Mouse (Mus musculus) embryonic stem cell, embryonic (primary cell): ENCODE data around the gene Cdr2l.

Experiments
- CTCF ChIA-PET, 4 experiments: fragments of 300-600 bp in 2 of 4; fragments of 350-600 bp in 2 of 4; sonication (Branson Sonifier 250); formaldehyde crosslinking; loops; one replicate each; lab custom pipeline; 2022; ENCODE audit warnings: inconsistent platforms in 2 of 4; lab: Charles Lee
- POLR2A ChIA-PET, 4 experiments: fragments of 300-600 bp in 2 of 4; fragments of 350-600 bp in 2 of 4; sonication (Branson Sonifier 250); formaldehyde crosslinking; loops; one replicate each; lab custom pipeline; 2022; ENCODE audit warnings: antibody characterized with exemption in 4 of 4, inconsistent platforms in 1 of 4; lab: Charles Lee

Cdr2l gene

GRCm38 (mm10) chr11:115409556-115409955, 27.8 kb downstream of the Cdr2l start:
- CTCF ChIA-PET = interaction anchor here in 2 of 4 experiments (0.6 to 2.8 kb wide), 4 partner anchors 16 to 185 kb away, joined by 3 to 8 read pairs (median 4); no protein-coding TSS in a partner anchor
- POLR2A ChIA-PET = interaction anchor here (0.6 to 7.2 kb wide), 13 partner anchors 7 to 203 kb away, joined by 3 to 54 read pairs (median 4); partner anchors contain the start of genes Cdr2l (in 1 of the 4), Jpt1 (in 1 of the 4), Mif4gd (in 1 of the 4) and Mrpl58 (in 1 of the 4)

- ChIA-PET POLR2A (interaction anchor here in 2 of 4 experiments (0.7 to 1.8 kb wide), 7 partner anchors 8 to 605 kb away, joined by 3 to 8 read pairs (median 4); partner anchors contain the start of genes Jpt1 (in 1 of the 2) and Mrpl58 (in 1 of the 2)), CTCF (interaction anchor here in 2 of 4 experiments (0.8 to 1.5 kb wide), 3 partner anchors 13 to 72 kb away, joined by 3 to 4 read pairs (median 3); partner anchors contain the start of gene Nt5c (in 1 of the 2))
Measured at GRCm38 (mm10) chr11:115419531-115420237, 38.0 kb downstream of the Cdr2l start, which contains the start of the genes Atp5h and Kctd2. Gene Atp5h, minus strand, starts transcription at chr11:115419962. Gene Kctd2, plus strand, starts transcription at chr11:115420128.

GRCm38 (mm10) chr11:115420336-115421190, 38.8 kb downstream of the Cdr2l start:
- CTCF ChIA-PET = interaction anchor here in 2 of 4 experiments (0.8 to 1.5 kb wide), 3 partner anchors 12 to 71 kb away, joined by 3 to 4 read pairs (median 3); partner anchors contain the start of gene Nt5c (in 1 of the 2)
- POLR2A ChIA-PET = interaction anchor here in 2 of 4 experiments (0.7 to 1.0 kb wide), 3 partner anchors 10 to 604 kb away, joined by 3 read pairs; no protein-coding TSS in a partner anchor

GRCm38 (mm10) chr11:115421328-115421727, 39.6 kb downstream of the Cdr2l start:
- ChIA-PET CTCF (interaction anchor here in 1 of 4 experiments (1.5 kb wide), 1 partner anchor 70 kb away, joined by 4 read pairs; the partner anchor contains the start of gene Nt5c), POLR2A (interaction anchor here in 2 of 4 experiments (0.5 to 2.6 kb wide), 5 partner anchors 8 to 75 kb away, joined by 3 to 13 read pairs (median 5); no protein-coding TSS in a partner anchor)

DNA sequence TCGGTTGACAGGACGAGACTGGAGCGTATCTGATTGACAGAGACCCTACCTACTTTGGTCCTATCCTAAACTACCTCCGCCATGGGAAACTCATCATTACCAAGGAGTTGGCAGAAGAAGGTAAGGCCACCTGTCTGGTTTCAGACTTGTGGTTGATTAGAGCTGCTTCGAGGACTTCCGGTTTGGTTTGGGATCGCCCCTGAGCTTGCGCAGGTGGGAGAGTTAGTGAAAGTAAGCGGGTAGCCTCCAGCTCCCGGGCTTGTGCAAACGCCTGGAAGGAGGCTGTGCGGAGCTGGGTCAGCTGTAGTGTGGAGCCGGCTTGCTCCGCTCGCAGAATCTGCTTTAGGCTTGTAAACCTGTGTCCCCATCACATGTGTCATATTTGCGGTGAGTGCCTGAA, 40.3 kb downstream of the Cdr2l start:
- CTCF ChIA-PET = no interaction called here
- POLR2A ChIA-PET = interaction anchor here in 3 of 4 experiments (0.5 to 2.6 kb wide), 10 partner anchors 9 to 264 kb away, joined by 3 to 13 read pairs (median 5); partner anchors contain the start of genes Armc7 (in 1 of the 3) and Sumo2 (in 1 of the 3)

GRCm38 (mm10) chr11:115423091-115423490, 41.4 kb downstream of the Cdr2l start:
- ChIA-PET CTCF (no interaction called here), POLR2A (interaction anchor here in 2 of 4 experiments (0.6 to 2.6 kb wide), 6 partner anchors 10 to 721 kb away, joined by 3 to 13 read pairs (median 5); partner anchors contain the start of gene Sumo2 (in 1 of the 2))

- ChIA-PET CTCF (no interaction called here), POLR2A (interaction anchor here in 1 of 4 experiments (0.6 to 1.6 kb wide), 3 partner anchors 11 to 40 kb away, joined by 3 to 8 read pairs (median 4); no protein-coding TSS in a partner anchor)
Measured at GRCm38 (mm10) chr11:115424666-115425065, 43.0 kb downstream of the Cdr2l start.

DNA sequence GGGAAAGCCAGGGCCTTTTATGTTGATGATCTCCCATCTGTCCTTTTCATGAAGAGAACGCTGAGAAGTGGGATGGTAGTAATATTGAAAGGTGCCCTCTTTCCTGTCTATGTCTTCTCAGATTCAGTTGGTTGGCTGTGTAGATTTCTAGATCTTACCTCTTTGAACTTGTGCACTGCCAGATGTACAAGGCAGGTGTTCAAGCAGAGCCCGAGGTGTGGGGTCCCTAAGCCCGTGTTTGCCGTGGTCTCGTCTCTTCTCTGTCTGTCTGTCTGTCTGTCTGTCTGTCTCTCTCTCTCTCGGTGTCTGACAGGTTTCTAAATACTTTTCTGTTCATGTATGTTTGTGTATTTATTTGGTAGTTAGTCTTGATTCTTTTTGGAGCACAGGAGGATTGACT, 44.0 kb downstream of the Cdr2l start:
- POLR2A ChIA-PET = interaction anchor here in 1 of 4 experiments (0.8 to 1.3 kb wide), 3 partner anchors 16 to 89 kb away, joined by 3 read pairs; partner anchors contain the start of gene Jpt1
- CTCF ChIA-PET = interaction anchor here in 1 of 4 experiments (0.6 kb wide), 1 partner anchor 69 kb away, joined by 3 read pairs; no protein-coding TSS in a partner anchor

- POLR2A ChIA-PET = interaction anchor here in 3 of 4 experiments (0.5 to 3.5 kb wide), 26 partner anchors 9 to 652 kb away, joined by 3 to 28 read pairs (median 4); partner anchors contain the start of genes Atp5h (in 2 of the 3), Jpt1 (in 2 of the 3), Slc9a3r1 (in 2 of the 3) and Cdr2l (in 1 of the 3)
- CTCF ChIA-PET = interaction anchor here (0.6 to 2.1 kb wide), 43 partner anchors 9 to 934 kb away, joined by 3 to 14 read pairs (median 3); partner anchors contain the start of genes Armc7 (in 2 of the 4), Cdr2l (in 1 of the 4), Fdxr (in 1 of the 4) and Hid1 (in 1 of the 4)
Measured at GRCm38 (mm10) chr11:115427482-115428331, 46.0 kb downstream of the Cdr2l start.

- POLR2A ChIA-PET = interaction anchor here in 3 of 4 experiments (0.6 to 3.5 kb wide), 7 partner anchors 10 to 130 kb away, joined by 3 to 25 read pairs (median 3); partner anchors contain the start of gene Atp5h (in 1 of the 3)
- CTCF ChIA-PET = interaction anchor here in 1 of 4 experiments (0.5 to 1.1 kb wide), 2 partner anchors 10 to 289 kb away, joined by 3 read pairs; no protein-coding TSS in a partner anchor
Measured at GRCm38 (mm10) chr11:115429307-115429706, 47.6 kb downstream of the Cdr2l start.

GRCm38 (mm10) chr11:115430561-115430960, 48.8 kb downstream of the Cdr2l start:
- POLR2A ChIA-PET = interaction anchor here in 3 of 4 experiments (0.6 to 1.2 kb wide), 8 partner anchors 10 to 235 kb away, joined by 3 to 7 read pairs (median 3); partner anchors contain the start of gene Kctd2 (in 1 of the 3)
- CTCF ChIA-PET = interaction anchor here (0.6 to 1.5 kb wide), 4 partner anchors 9 to 388 kb away, joined by 3 to 5 read pairs (median 3); partner anchors contain the start of gene Trim80 (in 1 of the 4)

- ChIA-PET POLR2A (interaction anchor here in 2 of 4 experiments (0.6 to 0.7 kb wide), 2 partner anchors 24 to 162 kb away, joined by 3 read pairs; no protein-coding TSS in a partner anchor), CTCF (interaction anchor here in 2 of 4 experiments (1.1 to 1.4 kb wide), 2 partner anchors 13 to 59 kb away, joined by 3 read pairs; partner anchors contain the start of genes Kctd2 (in 1 of the 2) and Nt5c (in 1 of the 2))
Measured at GRCm38 (mm10) chr11:115432814-115433213, 51.1 kb downstream of the Cdr2l start.

DNA sequence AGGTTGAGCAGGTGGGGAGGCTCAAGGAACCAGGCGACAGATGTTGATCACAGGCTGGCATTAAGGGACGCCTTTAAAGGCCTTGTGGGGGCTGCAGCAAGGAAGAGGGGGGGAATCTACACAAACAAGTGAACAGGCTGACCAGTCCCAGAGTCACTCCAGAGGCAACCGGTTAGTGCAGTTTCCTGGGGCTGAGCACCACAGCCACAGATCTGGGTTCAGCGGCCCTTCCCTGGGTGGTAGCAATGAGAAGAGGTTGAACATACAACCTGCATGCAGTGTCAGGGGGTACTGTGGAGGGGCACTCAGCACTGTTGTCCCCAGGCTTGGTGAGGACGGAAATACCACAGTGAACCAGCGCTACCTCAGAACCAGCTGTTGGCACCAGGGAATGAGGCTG, 51.6 kb downstream of the Cdr2l start:
- CTCF ChIA-PET = interaction anchor here in 1 of 4 experiments (1.4 kb wide), 1 partner anchor 13 kb away, joined by 3 read pairs; the partner anchor contains the start of gene Kctd2
- POLR2A ChIA-PET = interaction anchor here in 1 of 4 experiments (1.0 kb wide), 1 partner anchor 20 kb away, joined by 3 read pairs; no protein-coding TSS in a partner anchor

- ChIA-PET POLR2A (interaction anchor here in 3 of 4 experiments (0.7 to 2.7 kb wide), 10 partner anchors 11 to 816 kb away, joined by 3 to 9 read pairs (median 3); partner anchors contain the start of genes Jpt1 (in 2 of the 3), Hid1 (in 1 of the 3) and Sumo2 (in 1 of the 3)), CTCF (interaction anchor here in 3 of 4 experiments (0.5 to 0.9 kb wide), 3 partner anchors 46 to 68 kb away, joined by 3 to 4 read pairs (median 3); partner anchors contain the start of gene Hid1 (in 1 of the 3))
Measured at GRCm38 (mm10) chr11:115435596-115436337, 54.1 kb downstream of the Cdr2l start.
